Mouse (Mus musculus): ENCODE measurements around the gene Plce1.

The Plce1 gene

DNA sequence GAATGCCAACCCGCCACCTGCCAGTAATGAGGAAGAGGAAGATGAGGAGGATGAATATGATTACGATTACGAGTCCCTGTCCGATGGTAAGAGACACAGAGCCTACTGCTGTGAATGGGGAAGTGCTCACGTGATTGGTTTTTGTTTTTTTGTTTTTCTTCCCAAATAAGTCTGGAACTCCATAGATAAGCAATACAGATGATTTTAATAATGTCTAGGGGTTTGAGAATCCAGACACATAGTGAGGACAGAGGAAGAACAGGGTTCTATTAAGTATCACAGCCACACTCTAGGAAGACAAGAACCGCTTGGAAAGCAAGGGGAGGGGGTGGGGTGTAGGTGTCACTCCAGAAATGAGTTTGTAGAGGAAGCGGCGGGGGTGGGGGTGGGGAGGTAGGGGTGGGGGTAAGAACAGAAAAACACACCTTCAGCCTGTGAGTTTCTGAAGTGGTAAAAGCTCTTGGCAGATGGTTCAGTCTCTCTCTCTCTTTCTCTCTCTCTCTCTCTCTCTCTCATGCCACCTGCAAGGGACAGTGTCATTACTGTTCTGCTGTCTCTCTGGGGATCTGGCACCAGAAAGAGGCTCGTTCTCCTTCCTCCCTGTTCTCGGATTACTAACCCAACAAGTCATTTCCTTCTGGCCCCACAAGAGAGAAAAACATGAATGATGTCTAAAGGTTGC, 265.0 kb downstream of the Plce1 start:
- no peak for DNase-seq

DNA sequence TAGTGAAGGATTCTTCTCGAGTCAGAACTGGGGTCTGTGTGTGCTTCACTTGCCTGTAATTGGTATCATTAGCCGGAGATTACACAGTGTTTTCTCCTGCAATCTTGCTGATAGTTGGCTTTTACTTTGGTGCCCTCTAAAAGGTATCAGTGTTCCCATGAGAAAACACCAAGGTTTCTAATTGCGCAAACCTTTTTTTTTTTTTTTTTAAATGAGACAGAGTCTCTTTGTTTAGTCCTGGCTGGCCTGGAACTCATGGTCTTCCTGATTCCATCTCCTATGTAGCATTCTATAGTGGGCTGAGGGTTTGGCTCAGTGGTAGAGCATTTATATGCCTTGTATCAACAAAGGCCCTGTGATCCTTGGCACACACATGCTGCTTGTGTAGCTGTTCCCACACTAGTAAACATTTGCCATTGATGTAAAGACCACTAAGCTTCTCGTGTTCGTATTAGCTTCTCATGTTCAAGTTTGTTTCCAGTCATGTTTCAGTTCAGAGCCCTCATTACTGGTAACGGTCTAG, 265.6 kb downstream of the Plce1 start:
- no peak for DNase-seq

DNA sequence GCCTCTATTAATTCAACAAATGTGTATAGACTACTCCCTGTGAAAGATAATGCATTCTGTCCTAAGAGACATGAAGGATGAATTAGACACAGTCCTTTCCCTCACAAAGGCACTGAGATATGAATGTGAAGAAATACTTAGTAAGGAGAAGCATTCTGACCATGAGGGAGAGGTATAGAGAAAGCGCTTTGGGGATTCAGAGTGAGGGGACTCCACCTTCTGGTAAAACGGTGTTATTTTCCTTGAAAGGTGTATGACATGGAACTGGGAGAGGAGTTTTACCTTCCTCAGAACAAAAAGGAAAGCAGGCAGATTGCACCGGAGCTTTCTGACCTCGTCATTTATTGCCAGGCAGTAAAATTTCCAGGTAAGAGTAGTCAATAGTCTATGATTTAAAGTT, 269.3 kb downstream of the Plce1 start:
- DNase-seq: no peak

DNA sequence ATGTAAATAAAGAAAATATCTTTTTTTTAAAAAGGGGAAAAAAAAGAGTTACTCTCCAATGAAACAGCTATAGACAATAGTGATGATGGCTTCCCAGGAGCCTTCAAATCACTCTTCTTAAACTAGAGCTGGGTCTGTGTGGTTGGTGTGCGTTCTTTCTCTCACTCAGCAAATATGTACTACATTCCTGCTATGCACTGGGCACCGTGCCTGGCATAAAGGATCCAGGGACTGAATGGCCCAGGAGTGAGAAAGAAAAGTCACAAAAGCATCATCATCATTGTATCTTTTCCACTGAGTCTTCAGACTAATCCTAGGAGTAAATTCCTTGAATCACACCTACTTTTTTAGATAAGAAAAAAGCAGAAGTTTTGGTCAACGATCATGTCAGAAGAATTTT, 276.3 kb downstream of the Plce1 start:
- no peak for DNase-seq

DNA sequence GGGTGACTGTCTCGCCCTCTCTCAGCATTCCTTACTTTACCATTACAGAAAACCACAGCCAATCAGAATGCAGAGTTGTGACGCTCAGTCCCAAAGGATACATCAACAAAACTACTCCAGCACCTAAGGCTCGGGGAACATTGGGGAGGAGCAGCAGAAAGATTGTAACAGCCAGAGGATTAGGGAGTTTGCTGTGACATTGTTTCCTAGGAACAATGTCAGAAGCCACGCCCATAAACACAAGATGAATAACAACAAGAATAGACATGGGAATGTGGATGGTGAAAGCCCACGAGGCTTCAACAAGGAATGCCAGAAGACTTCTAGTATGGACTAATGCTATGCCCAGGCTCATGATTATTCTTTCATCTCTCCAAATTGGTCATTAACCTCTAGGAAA, 277.1 kb downstream of the Plce1 start:
- no peak for DNase-seq

DNA sequence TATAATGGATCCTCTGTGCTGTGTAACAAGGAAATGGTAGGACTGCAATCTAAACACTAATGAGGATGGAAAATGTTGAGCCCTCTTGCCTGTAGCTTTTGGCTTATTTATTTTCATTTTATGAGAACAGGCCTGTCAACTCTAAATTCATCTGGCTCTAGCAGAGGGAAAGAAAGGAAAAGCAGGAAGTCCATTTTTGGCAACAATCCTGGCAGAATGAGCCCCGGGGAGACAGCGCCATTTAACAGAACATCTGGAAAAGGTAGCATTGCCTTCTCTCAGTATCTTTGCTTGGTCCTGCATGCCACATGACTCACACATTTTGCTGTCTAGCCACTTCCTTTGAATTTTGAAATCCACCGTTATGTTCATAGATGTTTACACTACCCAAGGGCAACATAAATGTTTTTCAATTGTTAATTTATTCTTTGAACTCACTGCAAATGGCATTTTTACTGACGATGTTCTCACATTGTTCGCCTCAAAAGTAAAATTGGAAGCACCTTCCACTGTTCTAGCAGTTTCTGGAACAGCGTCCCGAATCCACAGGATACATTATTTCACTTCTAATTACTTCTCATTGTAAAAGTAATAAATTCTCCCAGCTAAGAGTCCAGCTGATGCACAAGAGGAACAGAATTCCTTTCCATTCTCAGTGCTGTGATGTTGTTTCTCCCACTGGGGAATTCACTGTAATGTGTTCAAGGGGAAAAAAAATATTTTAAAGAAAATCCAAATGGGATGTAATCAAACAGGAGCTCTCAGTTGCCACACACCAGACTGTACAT, 278.0 kb downstream of the Plce1 start:
- no peak for DNase-seq

DNA sequence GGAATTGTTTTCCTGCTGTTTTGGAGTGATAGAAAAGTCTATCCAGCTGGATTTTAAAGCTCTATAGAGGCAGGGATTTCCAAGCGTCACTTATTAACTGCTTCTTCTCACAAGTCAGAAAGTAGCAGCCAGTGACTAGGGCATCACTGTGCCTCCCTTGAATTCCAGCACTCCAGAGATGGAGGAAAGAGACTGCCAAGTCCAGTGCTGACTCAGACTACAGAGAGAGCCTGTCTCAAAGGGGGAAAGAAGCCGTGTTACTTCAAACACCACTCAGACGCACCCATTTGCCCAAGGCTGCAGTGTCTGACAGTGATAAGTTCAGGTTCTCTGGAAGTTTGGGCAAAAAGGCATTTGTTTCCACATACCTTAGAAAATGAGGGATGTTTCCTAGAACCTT, 279.5 kb downstream of the Plce1 start:
- no peak for DNase-seq

DNA sequence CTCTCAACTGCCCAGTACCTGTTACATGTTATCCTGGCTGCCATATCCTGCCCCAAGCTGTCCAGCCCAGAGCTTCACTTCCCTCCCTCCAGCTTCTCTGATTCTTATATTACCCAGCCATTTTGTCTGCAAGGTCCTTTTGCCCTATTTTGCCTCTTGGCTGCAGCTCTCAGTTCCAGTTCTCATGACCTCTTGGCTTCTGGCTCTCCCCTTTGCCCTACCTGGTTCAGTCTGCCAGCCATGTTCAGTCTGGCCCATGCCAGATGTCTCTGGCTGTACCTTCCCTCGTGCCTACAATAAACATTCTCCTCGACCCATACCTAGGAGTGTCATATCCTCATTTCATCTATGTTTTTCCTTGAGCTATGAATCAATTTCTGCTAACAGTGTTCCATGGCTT, 285.4 kb downstream of the Plce1 start:
- DNase-seq: no peak

DNA sequence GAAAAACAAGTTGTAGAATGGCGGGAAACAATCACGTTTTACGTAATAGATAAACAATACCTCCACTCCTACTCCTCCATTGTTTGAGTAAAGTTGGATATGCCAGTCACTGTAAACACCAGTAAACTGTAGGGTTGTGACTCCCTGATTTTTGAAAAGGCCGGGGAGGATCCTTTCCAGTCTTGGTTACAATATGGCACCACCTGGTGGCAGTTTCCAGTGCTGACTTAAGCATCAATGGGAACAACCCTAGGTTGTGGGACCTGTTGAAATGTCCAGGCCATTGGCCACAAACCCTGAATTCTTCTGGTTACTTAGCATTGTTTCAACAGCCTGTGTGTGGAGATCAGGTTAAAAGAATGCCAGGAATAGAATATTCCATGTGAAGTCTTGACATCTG, 294.6 kb downstream of the Plce1 start:
- DNase-seq: peak; percentile 48 to 84

DNA sequence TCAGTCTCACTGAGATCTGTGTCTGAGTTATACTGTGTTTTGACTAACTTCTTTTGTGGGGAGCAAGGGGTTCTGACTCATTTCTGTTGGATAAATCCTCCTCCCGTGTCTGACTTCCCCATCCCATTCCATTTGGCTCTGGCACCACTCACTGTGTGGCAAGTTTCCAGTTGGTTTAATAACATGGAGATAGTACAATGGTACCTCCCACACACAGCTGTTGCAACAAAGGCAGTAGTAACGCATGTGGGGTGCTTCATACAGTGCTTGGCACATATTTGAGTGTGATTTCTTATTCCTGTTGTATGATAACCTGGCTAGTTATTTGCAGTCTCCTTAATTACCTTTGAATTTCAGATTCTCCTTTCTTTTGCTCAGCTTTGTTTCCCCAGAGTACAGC, 297.9 kb downstream of the Plce1 start:
- DNase-seq: no peak

DNA sequence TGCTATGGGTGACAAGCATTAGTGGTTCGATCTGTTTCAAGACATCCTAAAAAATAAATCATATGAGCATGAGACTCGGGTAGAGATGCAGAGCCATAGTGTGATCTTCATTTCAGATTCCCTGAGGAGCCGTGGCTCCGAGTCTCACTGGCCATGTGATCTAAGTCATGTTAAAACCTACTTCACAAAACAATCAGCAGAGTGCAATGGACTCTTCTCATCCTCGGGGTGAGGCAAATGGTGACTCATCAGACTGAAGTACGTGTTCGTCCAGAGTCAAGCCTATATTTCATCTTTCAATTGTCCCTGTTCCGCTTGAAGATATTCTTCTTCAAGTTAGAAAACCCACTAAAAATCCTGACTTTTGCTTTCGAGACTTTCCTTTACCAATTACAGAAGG, 302.6 kb downstream of the Plce1 start:
- no peak for DNase-seq

DNA sequence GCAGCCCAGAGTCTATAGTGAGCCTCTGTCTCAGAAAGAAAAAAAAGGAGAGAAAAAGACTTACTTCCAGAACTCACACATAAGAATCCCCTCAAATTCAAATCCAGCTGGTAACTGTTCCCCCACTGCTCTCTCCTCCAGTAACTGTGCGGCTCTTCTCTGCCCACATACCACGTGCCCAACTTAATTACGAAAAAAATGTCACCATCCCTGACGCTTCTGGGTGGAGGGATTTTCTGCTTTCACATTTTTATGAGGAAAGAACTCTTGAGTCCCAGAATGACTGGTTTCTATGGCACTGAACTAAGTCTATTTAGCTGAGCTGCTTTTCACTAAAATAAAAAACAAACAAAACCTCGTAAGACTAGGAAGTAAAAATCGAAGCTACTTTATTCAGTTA, 306.8 kb downstream of the Plce1 start:
- DNase-seq: no peak

DNA sequence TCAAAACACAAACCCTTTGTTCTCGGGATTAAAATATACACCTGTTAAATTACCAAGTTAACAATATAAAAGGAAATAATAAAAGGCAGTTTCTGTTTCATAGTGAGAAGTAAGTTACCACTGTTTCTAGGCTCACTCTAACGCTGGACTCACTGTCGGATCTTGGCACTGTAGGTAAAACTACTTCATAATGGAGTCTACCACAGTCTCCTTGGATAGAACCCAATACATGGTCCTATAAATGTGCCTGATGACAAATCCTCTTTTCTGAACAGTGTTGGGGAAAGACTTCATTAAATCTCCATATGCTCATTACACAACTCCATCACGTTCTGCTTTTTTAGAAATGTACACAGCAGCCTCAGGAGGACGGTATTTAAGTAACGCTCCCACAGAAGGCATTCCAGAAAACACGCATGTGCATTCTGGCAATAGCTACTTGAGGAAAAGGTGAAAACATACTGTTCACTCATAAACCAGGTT, 312.7 kb downstream of the Plce1 start:
- DNase-seq: no peak

DNA sequence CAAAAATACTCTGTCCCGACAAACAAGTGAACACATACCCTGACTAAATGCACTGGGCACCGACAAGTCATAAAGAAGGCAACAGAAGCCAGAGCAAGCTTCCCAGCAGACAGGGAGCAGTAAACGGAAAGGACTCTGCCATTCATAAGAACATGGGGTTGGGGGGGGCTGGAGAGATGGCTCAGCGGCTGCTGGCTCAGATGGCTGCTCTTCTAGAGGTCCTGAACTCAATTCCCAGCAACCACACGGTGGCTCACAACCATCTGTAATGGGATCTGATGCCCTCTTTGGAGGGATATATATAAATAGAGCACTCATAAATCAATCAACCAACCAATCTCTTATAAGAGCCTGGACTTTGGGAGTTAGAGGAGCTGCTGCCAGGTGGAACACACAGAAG, 315.6 kb downstream of the Plce1 start:
- DNase-seq: no peak

DNA sequence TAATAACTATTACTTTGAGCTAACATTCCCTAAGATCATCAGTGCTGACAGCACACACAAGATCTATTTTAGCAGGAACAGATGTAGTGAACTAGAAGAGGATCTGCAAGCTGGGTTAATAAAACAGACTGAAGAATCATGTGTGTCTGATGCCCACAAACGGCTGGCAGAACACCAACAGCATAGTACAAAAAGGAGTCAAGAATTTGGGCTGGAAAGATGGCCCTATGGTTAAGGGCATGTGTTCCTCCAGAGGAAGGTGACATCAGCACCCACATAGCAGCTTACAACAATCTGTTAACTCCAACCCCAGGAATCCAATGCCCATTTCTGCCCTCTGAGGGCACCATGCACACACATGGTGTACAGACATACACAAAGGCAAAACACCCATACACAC, 317.4 kb downstream of the Plce1 start:
- DNase-seq: no peak

DNA sequence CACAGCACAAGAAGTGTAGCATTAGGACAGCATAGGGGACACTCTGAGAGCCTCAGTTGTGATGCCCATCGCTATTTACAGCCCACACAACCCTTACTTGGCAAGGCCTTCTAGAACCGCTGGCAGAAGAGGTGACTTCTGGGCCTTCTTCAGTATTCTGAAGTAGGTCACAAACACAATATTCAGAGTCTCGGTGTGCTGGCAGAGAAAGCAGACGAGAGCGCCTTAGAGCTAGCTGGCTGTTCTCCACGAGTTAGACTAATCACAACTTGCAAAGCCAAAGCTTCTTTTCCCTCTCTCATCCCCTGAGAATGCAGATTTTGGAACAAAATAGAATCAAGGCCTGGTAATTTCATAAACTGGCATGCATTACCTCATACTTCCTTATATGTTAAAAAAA, 317.9 kb downstream of the Plce1 start:
- no peak for DNase-seq

DNA sequence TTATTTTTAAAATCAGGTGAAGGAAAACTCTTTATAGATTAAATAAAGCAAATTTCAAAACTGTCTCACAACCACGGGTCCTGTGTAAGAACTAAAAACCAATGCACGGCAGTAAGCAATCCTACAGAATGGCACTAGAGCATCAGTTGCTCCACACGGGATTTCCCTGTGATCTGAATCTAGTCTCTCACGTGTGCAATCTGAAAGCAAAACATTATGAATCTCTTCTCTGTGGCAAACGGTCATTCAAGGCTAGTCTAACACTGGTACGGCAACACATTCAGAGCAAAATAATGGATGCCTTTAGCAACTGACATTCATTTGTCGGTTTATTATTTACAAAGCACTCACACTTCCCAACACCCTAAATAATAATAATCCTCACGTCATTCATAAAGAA, 337.3 kb downstream of the Plce1 start:
- DNase-seq: no peak

DNA sequence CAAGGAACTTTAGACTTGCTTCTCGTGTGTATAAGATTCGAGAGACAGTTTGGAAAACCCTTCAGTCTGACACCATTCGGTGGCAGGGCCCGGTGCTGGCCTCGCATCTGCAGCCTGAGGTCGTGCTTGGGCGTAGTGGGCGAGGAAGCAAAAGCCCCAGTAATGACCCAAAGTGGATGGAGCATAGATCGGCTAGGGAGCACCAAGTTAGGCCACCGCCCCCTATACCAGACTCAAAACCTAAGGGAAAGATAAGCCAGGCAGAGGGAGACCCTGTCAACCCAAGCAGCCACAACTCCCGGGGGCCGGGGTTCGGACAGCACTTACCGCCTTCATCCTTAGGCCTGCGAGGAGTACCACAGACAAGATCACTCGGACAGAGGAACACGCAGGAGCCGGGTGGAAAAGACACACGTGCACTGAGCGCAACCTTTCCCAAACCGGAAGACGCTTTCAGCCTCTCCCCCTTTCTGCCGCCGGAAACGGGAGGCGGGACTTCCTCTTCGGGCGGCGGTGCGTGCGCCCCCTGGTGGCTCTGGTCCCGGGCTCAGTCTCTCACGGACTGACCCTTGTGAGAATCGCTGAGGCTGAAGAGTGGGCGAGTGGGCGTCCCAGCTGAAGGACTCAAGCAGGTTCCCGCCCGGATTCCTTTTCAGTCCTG, 338.0 kb downstream of the Plce1 start, which contains the start of gene Noc3l:
TSS of gene Noc3l (minus strand) at position 472 of the 661 bp plus-strand sequence.
- DNase-seq: peak; percentile 91 to 96

DNA sequence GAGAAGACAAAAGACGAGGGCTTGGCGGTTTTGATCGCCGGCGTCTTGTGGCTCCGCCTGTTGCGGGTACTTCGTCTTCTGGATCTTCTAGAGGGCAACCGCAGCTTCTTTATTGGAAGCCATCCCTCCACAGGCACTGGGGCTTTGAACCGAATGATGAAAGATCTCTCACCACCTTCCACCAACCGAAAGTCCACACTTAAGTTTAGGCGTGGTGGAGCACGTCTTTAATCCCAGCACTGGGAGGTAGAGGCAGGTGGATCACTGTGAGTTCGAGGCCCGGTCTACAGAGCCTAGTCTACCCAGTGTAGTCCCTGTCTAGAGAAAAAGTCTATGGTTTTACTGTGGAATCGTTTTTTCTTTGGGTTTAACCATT, 338.5 kb downstream of the Plce1 start:
- DNase-seq: no peak

DNA sequence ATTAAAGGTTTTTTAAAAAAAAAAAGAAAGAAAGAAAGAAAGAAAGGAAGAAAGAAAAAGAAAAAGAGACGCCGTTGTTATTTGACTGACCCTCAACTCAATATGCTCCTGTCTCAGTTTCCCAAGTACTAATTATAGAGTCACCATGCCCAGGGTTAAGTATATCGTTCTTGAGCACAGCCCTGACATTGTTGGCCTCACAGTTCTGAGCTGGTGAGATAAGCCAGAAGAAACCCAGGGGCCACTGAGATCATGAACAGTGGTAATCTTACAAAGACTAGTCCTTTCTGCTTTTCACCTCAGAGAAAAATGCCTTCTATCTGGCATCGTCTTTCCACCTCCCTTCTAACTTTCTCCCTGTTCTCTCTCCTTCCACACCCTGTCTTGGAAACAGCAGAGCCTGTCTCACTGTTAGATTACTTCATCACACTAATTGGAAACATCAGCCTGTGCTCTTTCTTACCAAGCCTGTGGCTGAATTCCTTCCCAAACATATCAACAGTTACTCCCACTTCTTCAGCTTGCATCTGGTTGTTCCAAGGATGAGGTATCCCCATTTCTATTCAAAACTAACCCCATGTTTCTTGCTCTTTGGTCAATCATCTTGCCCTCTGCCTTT, 339.4 kb downstream of the Plce1 start:
- no peak for DNase-seq

DNA sequence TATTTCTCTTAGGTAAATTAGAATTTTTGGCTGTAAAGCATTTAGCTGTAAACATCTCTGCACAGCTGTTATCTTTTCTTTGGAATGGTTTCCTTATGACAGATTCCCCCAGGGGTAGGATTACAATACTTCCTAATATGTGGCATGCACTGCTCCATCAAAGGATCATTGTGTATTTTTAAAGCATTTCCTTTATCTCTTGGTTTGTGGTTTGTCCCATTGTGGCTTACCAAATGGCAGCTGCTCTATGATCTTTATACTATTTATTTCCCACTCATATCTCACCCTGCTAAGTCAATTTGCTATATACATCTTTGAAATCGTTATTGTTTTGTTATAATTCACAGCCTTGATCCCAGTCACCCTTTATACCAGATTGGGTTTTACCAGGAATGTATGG, 352.3 kb downstream of the Plce1 start:
- DNase-seq: no peak
